Mouse (Mus musculus) right cerebral cortex, postnatal 4 days (tissue): ENCODE data around the gene Asxl2.
"Not testable (repeated sequence)": the region's sequence is repeated elsewhere in the genome, so short reads cannot be mapped to it uniquely, and the experiment has no call there.

Experiments used
- DNase-seq: peaks from one replicate; pipeline ENCODE4 v3.0.0-alpha.2; 2022

Asxl2 gene

DNA sequence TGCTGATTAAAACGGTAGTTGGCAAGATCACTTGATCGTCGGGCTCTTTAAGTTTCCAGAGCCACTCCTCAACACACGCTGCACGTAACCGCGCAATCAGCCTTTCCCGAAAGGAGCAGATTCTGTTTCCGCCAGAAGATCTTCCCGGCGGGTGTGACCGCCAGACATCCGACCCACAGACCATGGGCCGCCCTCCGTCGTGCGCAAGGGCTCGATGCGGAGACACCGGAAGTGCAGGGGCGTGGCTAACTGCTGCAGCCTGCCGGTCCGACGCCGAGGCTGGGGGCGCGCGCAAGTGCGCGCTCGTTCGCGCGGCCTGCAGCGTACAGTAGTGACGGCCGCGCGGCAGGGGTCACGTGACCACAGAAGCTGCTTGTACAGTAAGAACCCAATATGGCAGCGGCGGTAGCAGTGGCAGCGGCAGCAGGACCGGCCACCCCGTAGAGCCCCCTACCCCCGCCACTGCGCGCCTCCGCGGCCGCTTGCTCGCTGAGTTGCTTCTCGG, at the start of gene Asxl2:
TSS of gene Asxl2 (plus strand) at position 328 of the 505 bp plus-strand sequence.
- peak; percentile 99 for DNase-seq

DNA sequence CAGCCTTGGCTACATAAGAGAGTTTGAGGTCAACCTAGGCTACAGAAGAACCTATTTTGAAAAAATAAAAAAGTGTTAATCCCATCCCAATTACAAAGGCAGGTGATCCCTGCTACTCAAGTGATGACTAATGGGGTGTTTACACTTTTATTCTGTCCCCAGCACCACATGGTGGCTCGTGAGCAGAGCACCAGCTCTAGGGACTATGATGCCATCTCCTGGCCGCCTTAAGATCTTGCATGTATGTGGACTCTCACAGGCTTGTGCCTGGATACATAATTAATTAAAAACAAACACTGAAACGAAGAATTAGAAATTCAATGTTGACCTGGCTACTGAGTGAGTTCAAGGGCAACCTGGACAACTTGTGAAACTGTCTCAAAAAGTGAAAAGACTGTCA, 49.5 kb upstream of the Asxl2 start:
- no peak for DNase-seq

DNA sequence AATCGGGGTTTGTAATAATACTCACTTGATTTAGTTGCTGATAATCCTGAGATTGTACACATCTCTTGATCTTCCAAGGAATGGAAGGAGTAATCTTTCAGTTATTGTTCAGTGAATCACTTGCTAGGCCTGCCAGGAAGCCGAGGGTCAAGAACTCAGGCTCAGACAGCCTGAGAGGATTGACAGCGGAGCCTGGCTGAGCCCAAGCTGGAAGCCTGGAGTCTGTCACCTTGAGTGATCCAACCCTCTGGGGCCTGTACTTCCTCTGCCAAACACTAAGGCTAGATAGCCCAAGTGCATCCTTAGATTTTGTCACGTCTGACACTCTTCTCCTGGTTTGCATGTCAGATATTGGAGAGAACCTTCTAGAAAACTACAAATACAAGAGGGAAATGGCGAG, 48.9 kb upstream of the Asxl2 start:
- no peak for DNase-seq

DNA sequence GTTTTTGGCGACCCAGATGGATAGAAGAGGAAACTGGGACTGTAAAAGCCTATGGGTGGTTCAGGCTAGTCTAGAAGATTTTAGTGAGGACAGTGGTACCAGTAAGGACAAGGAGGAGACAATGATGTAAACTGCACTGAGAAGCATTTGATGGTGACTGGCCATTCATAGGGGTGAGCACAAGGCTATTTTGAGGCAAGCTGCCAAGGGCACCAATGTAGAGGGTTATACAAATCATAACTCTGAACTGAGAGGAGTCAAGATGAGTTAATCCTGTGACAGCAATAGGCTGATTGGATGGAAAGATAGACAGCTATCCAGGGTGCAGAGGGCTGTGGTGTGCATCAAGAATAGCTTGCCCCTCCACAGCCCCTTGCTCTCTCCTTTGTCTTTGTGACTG, 41.8 kb upstream of the Asxl2 start:
- DNase-seq: no peak

DNA sequence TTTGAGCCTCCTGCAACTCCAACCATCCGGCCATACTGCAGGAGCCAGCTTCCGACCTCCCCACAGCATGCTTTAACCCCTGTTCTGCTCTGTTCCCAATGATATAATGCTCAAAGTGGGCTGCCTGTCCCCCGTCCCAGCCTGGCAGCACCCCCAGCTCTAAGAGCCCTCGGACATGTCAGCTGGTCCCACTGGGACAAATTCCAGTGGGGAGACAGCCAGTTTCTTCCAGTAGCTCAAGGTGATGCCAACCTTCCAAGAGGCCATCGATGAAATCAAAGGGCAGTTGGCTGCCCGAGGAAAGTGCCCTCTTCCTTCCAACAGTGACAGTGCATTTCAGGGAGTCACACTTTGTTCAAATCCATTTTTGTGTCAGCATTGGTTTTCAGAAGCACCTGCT, 41.4 kb upstream of the Asxl2 start:
- DNase-seq: no peak

DNA sequence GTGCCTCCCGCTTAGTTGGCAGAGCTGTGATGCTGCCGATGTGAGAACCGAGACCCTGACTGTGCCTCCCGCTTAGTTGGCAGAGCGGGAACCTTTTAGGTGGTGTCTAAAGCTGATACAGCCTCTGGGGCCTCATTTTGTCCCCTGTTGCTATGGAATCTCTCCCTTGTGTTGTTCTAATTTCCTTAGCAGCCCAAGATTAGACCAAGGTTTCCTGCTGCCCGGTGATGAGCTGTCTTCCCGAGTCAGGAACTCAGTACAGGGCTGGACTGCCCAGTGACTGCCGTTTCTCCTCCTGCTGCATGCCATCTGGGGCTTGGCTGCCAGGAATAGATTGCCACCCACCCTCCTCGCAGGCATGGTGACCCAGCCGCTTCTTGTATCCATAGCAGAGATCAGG, 40.7 kb upstream of the Asxl2 start:
- no peak for DNase-seq

DNA sequence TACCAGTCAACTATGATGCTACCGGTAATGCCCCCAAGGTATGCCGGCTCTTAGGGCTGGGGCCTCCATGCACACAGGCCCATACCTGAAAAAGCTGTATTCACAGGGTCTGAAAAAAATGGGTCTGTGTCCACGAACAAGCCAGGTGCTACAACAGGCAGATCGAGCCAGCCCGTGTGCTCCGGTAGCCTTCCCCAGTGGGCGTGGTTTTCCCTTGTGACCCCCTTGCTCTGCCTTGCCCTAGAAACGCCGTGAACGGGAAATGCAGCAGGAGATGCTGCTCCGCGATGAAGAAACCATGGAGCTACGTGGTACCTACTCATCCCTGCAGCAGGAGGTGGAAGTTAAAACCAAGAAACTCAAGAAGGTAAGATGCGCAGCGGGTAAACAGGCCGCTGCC, 38.8 kb upstream of the Asxl2 start:
- DNase-seq: no peak

DNA sequence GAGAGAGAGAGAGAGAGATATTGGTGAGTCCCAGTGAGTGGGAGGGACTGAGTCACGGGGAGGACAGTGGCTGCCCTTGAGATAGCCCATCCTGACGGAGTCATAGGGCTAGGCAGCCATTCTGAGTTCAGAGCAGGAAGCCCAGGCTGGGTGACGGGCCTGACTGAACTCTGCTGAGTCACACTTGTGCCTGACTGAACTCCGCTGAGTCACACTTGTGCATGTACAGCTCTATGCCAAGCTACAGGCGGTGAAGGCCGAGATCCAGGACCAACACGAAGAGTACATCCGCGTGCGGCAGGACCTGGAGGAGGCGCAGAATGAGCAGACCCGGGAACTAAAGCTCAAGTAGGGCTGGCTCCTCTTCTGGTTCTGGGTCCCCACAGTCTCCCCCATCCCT, 37.3 kb upstream of the Asxl2 start:
- DNase-seq: no peak

DNA sequence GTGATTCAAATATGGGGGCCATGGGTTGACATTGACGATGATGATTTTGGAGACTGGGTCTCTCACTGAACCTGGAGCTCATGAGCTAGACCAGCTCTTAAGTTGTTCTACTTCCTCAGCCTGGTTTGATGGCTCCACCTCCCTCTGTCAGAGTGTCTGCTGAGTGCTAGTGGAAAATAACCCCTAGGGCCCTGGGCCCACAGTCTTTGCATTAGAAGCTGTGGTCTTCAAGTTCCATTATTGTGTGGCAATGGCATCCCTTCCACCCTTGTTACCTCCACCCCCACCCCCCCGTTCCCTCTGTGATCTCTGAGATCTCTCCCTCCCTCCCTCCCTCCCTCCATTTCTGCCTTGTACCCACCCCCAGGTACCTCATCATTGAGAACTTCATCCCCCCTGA, 36.6 kb upstream of the Asxl2 start:
- no peak for DNase-seq

DNA sequence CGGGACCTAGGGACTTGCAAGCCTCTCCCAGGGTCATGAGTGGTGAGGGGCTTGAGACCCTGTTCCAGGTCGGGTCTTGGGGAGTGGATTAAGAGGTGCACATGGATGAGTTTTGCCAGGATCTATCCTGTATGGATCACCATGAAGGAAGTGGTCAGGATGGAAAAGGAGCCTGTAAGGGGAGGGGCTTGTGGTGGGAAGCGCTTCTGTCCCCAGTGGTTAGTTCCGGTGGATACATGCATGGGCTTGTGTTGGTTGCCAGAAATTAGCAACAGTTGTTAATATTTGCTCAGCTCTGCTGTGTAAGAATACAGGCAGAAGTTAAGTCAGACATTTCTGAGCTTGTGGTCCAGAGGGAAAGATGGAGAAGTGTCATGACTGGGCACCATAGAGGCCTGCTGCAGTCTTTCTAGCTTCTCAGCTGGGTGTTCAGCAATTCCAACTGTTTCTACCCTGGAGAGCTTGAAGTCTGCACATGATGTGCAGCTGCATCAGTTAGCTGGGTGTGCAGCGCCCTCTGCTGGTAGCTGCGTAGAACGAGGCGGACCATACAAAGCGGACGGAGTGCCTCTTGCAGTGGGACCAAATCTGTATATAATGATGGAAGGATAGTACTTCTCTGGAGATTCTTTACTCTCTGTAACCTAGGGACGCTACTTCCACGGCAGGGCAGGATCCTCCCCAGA, 35.9 kb upstream of the Asxl2 start:
- DNase-seq: peak; percentile 93

DNA sequence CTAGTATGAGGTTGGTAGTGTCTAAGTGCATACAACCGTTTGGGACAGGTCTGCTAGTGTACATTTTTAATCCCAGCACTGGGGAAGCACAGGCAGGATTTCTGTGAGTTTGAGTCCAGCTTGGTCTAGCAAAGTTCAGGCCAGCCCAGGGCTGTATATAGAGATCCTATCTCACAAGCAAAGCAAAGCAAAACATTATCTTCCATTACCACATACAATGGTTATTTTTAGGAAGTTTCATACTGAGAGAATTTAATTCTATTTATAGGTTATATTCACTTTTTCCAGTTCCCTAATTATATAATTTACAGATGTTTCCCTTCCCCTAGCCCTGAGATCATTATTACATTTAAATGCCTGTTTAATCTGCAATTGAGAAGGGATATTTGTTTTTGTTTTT, 35.4 kb upstream of the Asxl2 start:
- no peak for DNase-seq

DNA sequence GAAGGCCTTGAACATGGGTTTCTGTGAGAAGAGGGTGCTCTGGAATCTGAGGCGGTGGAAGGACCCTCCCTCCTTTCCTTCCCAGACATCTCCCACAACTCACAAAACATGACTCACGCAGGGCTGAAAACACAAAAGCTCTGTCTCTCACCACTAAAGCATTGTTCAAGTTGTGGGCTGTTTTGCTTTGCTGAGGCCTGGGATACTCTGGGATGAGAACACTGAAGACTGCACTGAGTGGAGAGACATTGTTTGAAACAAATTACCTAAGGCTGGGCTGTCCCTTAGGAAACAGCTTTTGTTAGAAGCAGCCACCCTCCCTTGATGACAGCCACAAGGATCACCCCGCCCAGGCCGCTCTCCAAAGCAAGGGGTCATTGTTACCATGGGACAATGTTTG, 33.5 kb upstream of the Asxl2 start:
- DNase-seq: no peak

DNA sequence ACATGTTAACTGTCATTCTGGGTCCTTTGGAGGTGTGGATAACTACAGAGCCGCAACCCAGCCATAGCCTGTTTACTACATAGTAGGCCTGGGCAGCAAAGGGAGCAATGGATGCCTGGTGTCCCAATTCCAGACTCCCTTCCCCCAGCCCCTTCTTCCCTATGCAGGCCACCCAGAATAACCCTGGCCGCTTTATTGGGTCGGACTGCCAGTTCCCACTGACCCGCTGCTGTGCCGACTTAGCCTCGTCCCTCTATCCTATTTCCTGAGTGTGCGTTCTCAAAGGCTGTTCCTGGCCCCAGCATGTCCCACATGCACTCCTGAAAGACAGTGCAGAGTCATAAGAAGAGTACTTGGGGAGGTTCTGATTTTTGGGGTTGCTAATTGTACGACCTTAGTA, 29.7 kb upstream of the Asxl2 start:
- no peak for DNase-seq

DNA sequence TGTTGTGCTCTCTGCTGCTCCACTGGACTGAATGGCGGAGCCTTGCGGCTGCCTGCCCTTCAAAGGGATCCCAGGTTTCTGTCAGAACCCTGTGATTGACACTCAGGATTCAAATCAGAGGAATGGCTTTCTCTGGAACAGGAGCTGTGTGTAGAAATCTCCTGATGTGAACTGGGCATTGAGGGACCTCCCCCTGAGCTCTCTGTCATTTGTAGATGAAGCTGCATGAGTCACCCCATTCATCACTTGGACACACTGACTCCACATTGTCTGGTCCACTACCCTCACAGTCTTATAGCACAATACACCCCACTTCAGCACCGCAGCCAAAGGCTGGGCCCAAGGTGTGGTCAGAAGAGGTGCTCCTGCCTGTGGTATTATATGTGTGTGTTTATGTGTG, 21.0 kb upstream of the Asxl2 start:
- DNase-seq: not testable (repeated sequence)

DNA sequence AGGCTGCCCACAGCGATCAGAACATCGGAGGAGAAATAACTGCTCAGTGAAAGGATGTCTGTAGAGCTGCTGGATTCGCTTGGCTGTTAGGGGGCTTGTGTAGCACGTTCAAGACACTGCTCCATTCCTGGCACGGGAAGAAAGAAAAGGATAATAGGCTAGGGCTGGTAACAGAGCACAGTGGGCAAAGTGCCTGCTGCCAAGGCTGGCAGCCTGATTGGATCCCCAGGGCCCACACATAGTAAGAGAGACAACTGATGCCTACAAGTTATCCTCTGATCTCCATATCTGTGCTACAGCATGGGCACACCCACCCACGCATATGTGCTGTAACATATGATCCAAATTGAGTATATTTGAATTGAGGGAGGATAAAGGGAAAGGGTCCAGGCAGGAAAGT, 20.1 kb upstream of the Asxl2 start:
- no peak for DNase-seq

DNA sequence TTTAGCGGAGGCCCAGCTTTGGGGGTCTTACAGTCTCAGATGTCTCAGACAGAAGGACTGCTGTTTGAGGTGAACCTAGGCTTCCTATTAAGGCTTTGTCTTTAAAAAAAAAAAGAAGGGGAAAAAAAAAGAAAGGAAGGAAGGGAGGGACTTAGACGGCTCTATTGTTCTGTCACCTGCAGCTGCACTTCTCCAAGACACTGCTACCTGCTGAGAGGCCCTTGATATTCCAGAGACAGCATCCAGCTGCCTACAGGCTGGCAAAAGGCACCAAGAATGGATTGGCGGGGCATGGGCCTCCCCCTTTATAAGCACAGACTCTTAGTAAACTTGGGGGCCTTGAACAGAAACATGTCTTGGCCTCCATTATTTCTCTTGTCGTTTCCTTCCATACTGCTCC, 11.7 kb upstream of the Asxl2 start:
- no peak for DNase-seq

DNA sequence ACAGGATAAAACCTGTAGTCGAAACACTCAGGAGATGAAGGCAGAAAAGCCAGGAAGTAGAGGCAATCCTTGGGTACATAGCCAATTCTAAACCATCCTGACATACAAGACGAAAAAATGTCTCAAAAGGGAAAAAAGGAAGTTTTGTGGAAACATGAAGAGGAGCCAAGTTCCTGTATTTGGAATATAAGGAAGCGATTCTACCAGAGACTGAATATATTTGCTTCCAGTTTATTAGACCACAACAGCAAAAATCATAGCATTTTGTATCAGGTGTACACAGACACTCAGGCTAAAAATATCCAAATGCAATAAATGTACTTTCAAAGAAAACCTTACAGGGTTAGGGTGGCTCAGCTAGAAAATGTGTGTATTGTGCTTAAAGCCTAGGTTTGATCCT, 7.9 kb upstream of the Asxl2 start:
- no peak for DNase-seq

DNA sequence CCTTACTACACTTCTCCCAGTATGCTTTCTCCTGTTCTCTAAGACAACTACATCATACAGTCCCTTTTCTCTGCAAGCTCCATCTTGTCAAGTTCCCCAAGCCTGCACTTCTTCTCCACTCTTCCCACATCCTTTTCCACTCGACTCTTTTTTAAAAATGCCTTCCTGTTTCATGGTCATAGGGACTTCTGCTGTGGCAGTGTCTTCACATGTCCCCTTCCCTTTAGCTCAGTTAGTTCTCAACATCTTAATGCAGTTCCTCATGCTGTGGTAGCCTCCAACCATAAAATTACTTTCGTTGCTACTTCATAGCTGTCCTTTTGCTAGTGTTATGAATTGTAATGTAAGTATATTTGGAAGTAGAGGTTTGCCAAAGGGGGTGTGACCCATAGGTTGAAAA, 6.1 kb upstream of the Asxl2 start:
- no peak for DNase-seq

DNA sequence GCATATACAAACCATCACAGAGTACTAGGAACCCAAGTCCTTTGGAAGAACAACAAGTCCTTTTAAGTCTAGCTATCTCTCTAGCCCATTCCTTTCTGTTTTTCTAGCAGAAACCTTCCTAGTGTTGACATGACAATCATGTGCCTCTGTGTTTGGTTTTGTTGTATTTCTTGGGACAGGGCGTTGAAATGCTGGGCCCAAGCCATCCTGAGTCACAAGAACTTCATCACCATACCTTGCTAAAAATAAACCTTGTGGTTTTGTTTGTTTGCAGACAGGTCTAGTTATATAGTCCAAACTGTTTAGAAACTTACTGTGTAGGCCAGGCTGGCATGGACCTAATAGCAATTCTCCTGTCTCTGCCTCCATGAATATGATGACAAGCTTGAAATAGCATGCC, 3.9 kb upstream of the Asxl2 start:
- no peak for DNase-seq

DNA sequence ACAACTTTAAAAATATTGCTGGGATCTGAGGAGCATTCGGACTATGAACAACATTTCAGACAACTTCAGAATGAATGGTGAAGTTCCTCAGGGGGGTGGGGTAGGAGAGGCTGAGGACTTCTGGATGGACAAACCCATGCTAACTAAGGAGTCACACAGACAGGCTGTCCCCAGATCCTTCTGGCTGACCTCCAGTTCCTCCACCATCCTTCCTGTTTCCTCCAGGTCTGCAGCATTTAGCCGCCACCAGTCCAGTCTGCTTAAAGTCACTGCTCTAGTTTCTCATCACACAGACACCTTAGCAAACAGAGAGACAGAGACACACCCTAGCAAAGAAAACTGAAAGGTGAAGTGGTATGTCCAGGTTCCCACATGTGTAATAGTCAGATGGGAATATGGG, 2.5 kb upstream of the Asxl2 start:
- no peak for DNase-seq

DNA sequence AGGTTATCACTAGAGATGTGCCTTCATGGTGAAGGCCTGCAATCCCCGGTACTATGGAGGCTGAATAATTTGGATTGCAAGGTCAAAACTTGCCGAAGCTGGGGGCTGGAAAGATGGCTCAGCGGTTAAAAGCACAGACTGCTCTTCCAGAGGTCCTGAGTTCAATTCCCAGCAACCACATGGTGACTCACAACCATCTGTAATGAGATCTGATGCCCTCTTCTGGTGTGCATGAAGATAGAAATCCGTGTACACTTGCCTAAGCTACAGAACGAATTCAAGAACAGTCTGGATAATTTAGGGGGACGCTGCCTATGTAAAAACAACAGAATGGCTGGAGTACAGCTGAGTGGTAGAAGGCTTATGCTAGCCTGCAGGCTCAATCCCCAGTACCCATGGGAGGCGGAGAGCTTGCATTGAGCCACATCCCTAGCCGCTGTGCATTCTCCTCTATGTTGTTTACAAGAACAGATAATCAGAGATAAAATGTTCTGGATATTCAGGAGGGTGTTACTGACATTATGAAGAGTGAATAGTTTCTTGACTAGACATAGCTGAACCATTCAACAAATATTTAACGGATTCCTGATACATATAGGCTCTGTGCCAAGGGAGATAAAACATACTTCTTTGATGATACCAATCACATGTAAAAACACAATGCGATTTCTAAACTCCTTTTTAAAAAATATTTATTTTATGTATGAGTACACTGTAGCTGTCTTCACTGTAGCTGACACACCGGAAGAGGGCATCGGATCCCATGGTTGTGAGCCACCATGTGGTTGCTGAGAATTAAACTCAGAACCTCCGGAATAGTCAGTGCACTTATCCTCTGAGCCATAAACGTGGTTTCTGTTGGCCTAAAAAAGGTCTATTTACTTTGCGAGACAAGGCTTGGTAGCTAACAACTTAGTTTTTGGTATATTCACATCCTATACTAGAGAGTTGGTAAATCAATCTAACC, 999 bp upstream of the Asxl2 start:
- DNase-seq: no peak

DNA sequence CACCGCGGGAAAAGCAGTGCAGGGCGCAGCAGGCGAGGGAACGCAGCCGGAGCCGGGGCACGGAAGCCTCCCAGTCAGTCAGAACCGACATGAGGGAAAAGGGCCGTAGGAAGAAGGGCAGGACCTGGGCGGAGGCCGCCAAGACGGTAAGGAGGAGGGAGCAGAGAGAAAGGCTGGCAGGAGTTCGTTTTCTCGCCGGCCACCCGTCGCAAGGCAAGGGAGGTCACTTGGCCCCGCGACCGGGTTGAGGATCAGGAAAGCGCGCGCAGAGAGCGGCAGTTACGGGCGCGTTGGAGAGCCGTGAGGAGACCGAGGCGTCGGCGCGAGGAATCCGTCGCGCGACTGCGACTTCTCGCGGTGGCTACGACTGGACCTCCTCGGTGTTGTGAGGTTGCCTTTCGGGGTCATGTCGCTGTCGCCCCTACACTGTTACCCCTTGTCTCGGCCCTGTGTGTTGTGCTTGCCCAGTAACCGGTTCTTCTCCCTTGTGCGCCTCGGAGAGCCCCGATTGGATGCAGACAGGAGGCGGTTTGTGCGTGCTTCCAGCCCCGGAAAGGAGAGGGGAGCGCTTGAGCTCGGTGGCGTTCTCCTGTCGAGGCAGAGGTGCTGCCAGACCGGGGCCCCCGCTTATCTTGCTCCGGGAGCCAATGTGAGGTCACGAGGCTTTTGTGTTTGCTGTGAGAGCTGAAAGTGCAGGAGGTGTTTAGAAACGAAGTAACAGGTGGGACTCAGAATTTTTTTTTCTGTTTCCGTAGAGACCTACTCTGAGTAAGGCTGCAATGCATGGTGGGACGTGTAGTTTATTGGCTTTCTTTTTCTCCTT, 621 bp downstream of the Asxl2 start:
- peak; percentile 66 for DNase-seq
